Mouse (Mus musculus): Measurements from ENCODE around the gene Ddx46.
"Not testable (repeated sequence)": the region's sequence is repeated elsewhere in the genome, so short reads cannot be mapped to it uniquely, and the experiment has no call there.

Gene Ddx46

DNA sequence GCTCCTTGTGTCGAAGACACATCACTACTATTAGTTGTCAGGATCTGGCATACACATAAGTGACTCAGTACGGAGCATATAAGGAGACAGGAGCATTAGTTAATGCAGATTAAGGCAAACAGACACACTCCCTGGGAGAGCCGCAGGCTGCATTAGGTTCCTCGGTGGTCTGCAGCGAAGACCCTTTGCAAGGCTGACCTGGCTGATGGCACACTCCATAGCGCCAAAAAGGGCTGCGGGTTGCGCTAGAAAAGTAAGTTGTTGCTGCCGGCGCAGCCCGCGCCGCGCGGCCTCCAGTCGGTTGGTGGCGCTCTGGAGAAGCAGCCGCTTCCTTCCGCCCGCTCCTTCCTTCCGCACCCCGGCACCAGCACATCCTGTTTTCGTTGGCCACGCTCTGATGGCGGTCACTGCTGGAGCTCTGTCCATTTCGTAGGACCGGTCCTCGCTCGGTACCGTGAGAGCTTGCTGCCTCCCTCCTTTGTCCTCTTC, at the start of gene Ddx46:
Gene Ddx46, plus strand, starts transcription at position 389 of the 489 bp plus-strand sequence.
- DNase-seq (ENCODE audit: low spot score in 2 of 2) = peak; percentile 72 to 81

DNA sequence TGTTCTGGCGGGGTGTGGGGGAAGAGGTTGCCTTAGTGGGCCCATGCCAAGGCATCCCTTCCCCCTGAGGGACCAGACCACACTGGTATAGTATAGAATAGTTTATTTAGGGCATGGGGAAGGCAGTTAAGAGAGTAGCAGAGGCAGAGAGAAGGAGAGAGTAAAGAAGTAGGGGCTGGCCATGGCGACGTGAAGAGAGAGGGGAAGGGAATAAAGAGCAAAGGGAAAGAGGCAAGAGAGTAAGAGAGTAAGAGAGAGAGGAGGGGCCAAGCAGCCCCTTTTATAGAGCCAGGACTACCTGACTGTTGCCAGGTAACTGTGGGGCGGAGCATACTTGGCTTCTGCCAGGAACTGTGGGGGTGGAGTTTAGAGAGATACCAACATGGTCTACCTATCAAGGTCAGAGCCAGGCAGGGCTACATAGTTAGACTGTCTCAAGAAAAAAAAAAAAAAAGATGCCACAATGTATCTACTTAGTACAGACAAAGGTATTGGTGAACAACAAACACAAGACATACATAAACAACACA, 42.8 kb upstream of the Ddx46 start:
- no peak for DNase-seq (ENCODE audit: low spot score in 2 of 2)

DNA sequence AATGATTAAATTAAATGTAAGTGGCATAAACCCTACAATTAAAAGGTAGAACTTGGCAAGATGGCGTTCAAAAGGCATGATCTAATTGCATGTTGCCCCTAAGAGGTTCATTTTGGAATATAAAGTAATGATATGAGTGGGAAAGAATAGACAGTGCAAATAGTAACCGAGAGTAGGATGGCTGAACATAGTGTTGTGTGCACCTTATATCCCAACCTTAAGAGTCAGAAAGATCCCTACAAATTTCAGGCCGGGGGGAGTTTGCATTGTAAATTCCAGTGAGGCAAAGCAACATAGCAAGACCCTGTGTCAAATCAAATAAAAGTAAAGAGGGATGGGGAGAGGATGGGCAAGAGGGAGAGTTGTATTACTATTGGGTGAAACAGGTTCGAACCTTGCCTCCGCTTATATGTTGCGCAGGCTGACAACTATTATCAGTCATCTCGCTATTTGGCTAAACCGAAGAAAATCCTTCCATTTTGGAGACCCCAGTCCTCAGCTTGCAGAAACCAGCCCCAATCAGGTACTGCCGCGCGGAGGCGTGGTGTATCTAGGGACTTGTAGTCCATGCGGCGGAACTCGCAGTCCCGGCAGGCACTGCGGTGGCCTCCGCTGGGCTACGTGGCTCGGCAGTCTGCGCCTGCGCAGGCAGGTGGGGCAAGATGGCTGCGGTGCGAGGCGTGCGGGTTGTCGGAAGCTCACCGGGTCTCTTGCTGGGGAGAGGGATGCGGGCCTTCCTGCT, 42.1 kb upstream of the Ddx46 start:
- peak; percentile 92 to 94 for DNase-seq (ENCODE audit: low spot score in 2 of 2)

DNA sequence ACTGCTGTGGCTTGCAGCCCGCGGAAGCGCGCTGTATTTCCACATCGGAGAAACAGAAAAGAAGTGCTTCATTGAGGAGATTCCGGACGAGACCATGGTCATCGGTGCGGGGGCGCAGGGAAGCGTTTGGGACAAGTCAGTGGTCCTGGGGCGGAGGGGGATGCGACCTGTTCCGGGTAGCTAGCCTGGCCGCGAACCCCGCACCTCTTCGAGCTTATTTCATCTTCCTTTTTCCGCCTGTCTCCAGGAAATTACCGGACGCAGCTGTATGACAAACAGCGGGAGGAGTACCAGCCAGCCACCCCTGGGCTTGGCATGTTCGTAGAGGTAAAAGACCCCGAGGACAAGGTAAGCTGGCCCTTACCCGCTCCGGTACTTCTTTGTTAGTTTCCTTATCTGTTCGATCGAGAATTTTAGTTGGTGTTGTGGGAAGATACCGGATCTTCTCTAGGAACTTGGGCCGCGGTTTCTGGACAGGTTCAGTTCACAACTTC, 41.5 kb upstream of the Ddx46 start:
- no peak for DNase-seq (ENCODE audit: low spot score in 2 of 2)

DNA sequence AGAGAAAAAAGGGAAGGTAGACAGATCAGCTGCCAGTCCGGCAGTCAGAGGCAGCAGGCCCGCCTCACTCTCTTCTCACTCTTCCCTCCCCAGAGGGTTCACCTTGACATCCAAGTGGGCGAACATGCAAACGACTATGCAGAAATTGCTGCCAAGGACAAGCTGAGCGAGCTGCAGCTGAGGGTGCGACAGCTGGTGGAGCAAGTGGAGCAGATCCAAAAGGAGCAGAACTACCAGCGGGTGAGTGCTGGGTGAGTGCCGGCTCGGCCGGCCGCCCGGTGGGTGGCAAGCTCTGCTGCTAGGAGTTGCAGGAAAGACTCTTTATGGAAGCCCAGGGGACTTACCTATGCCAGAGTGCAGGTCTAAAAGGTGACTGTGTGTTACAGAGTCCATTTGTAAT, 39.5 kb upstream of the Ddx46 start:
- DNase-seq (ENCODE audit: low spot score in 2 of 2) = peak; percentile 38 to 60

DNA sequence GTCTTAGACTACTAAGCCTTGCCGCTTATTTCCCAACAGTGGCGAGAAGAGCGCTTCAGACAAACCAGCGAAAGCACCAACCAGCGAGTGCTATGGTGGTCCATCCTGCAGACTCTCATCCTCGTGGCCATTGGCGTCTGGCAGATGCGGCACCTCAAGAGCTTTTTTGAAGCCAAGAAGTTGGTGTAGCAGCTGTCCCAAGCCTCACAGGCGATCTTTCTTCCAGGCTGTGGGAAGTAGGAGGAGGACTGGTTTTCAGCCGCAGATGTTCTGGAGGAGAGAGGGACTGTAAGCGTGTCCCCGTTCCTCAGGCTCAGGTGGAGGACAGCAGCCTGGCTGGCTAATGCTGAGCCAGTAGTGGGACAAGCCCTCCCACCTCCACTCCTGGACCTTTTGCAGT, 38.0 kb upstream of the Ddx46 start:
- DNase-seq (ENCODE audit: low spot score in 2 of 2) = no peak

DNA sequence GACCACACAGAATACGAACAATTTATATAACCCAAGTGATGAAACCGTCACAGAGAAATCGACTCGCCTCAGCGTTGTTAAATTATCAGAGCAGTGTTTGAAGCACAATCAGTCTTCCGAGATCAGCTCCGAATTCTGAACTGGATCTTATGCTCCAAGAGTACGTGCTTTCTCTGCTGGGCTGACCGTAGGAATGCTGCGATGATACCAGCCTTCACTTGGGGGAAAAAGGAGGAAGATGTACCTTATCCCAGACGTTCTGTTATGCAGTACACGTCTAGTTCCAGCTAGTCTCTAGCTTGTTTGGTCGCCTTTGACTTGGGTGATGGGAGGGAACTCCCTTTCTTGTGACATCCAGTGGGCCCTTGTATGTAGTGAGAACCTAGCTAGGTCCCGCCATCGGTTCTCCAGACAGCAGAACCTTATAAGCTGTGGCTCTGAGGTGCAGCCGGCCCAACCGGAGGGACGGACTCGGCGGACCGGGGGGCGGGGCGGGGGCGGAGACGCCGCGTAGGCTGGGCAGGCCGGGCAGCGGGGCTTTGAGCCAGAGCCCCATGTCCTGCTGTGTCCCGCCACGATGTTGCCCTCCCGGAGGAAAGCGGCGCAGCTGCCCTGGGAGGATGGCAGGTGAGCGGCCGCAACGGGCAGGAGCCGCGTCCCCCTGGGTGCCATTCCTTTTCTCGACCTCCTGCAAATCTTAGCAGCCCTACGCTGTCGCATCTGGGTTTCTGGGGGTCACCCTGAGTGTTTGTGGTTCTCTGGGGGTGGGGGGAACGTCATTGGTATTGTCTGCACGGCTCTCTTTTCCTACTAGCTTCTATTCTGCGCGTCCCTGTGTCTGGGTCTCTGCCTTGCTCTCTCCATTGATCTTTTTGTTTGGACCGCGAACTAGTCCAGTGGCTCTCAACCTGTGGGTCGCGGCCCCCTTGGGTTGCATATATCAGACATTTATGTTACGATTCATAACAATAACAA, 35.0 kb upstream of the Ddx46 start, which contains the start of gene B4galt7:
Gene B4galt7, plus strand, starts transcription at position 331 of the 975 bp plus-strand sequence.
- DNase-seq (ENCODE audit: low spot score in 2 of 2) = peak; percentile 69 to 74

DNA sequence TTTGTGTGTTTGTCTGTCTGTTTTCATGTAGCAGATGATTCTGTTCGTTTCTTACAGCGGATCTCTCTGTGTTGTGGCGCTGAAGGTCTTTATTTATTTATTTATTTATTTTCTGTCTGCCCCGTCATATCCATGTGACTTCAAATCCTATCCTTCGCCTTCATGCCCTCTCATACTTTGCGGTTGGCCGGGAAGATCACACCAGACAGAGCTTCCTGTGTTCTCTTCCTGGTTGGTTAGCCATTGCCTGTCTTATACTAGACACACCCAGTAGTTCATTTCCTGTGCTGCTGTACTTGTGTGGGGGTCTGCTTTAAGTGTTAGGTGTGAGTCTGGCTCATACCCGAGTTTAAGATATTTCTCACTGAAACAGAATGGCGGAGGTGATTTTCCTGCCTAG, 34.2 kb upstream of the Ddx46 start:
- DNase-seq (ENCODE audit: low spot score in 2 of 2) = no peak

DNA sequence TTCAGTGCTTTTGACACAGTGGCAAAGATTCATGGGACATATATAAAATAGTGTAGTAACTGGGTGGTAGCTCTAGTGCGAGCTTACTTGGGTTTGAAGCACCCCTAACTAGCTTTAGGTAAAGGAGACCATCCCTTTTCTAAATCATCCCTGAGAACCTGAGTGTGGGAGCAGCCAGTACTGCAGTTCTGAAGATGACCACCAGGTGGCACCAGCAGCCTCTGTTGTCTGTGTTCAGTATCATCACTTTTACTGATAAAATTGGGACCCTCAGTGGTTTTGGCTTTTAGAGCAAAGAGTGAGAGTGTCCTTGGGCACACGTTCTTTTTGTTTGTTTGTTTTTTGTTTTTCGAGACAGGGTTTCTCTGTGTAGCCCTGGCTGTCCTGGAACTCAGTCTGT, 33.2 kb upstream of the Ddx46 start:
- DNase-seq (ENCODE audit: low spot score in 2 of 2) = peak; percentile 83 to 87

DNA sequence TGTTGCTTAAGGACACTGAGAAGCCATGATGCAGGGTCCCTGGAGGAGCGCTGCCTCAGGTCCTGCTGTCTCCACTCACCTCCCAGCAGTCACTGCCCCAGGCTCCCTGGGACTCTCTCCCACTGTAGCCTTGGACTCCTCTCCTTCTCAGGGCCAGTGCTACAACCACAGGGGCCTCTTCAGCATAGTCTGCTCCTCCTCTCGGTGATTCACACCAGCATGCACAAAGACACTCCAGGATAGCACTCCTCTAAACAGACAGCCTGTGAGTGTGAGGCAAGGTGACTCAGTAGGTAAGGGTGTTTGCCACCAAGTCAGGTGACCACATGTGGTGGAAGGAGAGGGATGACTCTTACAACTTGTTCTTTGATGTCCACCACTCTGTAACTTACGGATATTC, 30.2 kb upstream of the Ddx46 start:
- DNase-seq (ENCODE audit: low spot score in 2 of 2) = no peak

DNA sequence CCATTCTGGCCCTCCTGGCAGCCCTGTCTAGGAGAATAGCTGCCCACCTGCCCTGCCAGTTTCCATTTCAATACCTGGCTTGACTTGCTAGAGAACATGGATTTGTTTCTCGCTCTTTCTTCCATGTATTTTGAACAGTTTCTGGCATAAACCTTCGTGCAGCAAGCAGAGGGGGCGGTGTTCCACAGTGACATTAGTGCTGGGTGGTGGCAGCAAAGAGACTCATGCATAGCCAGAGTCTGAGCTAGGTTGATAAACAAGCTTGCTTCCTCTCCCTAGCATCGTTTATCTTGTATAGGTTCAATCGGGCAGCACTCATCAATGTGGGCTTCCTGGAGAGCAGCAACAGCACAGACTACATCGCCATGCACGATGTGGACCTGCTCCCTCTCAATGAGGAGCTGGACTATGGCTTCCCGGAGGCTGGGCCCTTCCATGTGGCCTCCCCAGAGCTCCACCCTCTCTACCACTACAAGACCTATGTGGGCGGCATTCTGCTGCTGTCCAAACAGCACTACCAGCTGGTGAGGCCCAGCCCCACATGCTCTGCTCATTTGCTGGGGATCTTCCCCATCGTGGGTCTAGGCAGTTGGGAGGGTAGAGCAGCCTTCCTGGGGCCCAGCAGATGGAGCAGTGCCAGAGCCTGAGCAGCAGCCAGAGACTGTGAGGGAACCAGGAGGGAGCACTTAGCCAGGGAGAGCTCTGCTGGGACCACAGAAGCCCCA, 27.8 kb upstream of the Ddx46 start:
- no peak for DNase-seq (ENCODE audit: low spot score in 2 of 2)

DNA sequence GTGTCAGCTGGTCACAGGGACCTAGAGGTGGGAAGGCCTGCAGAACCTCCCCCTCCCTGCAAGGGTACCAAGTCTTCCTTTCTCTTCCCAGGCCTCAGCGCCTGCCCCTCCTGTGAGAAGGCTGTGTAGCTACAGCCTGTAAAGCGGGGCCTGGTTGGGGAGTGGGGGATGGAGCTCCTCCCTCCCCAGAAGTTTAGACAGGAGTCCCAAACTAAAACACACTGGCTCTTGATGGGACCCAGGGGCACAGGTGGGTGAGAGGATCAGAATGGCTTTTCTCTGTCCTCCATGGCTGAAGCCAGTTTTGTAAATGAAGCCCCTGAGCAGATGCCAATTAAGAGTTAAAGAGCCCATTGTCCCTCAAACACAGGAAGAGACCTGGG, 27.2 kb upstream of the Ddx46 start:
- no peak for DNase-seq (ENCODE audit: low spot score in 2 of 2)

DNA sequence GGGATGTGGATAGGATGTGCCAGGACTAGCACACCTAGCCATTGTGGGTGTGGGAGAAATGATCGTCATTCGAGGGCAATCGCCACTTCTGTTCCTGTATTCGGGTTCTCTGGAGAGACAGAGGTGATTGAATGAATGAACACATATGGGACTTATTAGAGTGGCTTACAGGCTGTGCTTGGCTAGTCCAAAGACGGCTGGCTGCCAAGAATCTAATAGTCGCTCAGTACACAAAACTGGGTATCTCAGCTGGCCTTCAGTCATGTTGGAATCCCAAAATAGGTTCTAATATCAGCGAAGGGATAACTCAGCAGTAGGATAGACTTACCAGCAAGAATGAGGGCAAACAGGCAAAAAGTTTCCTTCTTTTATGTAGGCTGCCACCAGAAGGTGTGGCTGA, 22.8 kb upstream of the Ddx46 start:
- DNase-seq (ENCODE audit: low spot score in 2 of 2) = no peak

DNA sequence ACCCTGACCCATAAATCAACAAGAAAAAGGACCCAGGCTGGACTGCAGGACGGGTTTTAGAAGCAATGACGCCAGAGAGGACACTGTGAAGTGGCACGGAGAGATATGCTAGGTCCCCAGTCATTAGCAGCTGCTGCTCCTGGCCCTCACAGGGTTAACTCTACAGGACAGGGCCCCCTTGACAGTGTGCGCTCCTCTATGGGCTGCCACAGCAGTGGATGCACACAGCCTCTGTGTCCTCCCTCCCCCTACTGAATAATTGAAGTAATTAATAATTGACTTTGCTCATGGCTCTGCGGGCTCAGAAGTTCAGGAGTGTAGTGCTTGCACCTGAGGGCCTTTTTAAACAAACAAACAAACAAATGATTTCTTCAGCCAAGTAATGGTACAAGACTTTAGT, 21.4 kb upstream of the Ddx46 start:
- DNase-seq (ENCODE audit: low spot score in 2 of 2) = no peak

DNA sequence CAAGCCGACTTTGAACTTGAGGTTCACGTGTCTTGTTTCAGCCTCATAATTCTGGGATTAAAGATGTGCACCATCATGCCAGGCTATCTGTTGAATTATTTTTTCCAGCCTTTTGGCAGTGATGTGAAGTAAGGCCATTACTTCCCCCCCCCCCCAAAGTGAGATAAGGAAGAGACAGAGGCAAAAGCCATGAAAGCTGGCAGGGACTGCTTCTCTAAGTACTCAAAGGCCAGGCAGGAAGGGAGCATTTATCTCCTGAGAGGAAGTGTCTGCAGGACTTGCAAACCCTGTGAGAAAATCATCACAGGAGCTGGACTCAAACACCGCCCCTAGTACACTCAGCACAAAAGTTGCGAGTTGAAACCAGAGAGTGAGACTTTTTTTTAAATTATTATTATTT, 15.5 kb upstream of the Ddx46 start:
- DNase-seq (ENCODE audit: low spot score in 2 of 2) = no peak

DNA sequence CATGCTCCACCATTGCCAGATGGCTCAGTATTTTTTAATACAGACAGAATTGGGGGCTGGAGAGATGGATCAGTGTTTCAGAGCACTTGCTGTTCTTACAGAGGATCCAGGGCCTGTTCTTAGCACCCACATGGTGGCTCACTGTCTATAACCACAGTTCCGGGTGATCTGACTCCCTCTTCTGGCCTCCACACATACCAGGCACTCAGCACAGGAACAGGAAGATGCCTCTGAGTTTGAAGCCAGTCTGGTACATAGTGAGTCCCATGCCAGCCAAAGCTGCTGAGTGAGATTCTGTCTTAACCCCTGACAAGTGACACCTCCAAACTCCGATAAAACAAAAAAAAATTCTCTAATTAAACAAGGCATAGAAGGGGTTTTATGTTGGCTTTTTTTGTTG, 14.6 kb upstream of the Ddx46 start:
- DNase-seq (ENCODE audit: low spot score in 2 of 2) = no peak

DNA sequence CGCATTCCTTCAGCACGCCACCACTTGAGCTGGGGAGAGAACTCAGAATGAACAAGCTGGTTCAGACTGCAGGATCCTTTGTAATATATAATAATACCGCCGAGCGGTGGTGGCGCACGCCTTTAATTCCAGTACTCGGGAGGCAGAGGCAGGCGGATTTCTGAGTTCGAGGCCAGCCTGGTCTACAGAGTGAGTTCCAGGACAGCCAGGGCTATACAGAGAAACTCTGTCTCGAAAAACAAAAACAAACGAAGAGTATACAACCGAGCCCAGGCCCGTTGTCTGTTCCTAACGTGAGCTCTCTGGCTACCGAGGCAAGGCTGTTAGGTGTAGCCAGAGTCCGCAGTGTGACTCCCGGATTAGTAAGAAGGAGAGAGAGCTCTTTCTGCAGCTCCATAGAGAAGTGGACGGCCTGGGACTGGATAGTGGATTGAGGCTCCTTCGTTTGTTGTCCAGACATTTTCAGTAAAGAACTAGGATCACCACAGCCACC, 12.6 kb upstream of the Ddx46 start:
- DNase-seq (ENCODE audit: low spot score in 2 of 2) = not testable (repeated sequence)

DNA sequence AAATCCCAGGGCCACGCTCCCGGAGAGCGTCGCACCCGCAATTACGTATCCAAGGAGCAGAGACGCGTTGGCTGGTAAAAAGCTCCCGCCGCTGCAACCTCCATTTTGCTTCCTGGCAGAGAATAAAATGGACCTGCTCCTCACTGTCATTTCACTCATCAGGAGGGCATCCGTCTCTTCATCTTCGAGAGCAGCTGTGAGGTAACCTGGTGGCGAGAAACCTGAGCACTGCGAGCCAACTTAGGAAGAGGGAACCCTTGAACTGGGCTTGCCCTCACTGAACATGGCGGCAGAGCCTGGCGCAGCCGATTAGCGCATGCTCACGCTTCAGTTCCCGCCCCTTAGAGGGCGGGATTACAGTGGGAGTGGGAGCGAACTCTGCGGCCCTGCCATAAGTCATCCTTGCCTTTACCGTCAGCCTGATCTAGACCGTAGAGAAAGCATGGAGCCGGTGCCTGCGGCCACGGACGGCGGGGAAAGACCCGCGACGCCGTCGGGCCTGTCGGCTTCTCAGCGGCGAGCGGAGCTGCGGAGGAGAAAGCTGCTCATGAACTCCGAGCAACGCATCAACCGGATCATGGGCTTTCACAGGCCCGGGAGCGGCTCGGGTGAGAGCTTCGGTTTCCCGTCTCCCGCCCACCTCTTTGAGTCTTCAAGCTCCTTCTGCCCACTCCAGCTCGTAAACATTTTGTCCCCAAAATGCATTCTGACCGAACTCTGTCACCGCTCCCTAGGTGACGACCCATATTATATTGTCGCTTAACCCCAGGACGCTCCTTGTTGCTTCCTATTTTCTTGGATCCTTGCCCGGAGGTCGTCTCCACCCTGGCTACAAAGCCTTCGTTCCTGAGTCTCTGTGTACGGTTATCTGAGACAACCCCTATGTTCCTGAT, 11.9 kb upstream of the Ddx46 start, which contains the start of gene Caml:
Gene Caml, plus strand, starts transcription at position 357 of the 893 bp plus-strand sequence.
- DNase-seq (ENCODE audit: low spot score in 2 of 2) = peak; percentile 78

DNA sequence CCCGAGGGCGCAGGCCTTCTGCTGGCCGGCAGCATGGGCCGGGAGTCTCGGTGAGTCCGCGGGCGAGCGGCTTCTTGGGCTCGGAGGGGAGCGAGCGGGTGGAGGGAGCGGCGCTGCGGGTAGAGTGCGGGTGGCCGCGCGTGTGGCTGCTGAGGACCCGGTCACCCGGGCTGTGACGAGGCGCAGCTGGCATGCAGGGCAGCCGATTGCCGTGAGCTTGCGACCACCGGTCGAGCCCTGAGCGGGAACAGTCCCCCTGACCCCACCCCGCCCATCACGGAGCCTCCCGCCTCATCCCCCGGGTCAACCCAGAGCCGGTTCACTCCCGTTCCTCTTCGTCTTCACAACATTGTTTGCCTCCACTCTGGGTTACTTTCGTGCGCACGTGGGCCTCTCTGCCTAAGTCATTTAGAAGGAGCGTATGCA, 332 bp downstream of the Ddx46 start:
- DNase-seq (ENCODE audit: low spot score in 2 of 2) = no peak

Data from frontal cortex, postnatal 25 days (tissue).